Mouse (Mus musculus) T-helper 1 cell (primary cell): ENCODE measurements around the gene Celf5.
"Not testable (repeated sequence)": the region's sequence is repeated elsewhere in the genome, so short reads cannot be mapped to it uniquely, and the experiment has no call there.

Source experiments
- in situ Hi-C: fragments of 300-600 bp; cut with MboI, MseI; formaldehyde crosslinking; loops from one replicate; pipeline ENCODE4 v1.15.1; 2025; ENCODE audit warnings: high pct_unique_total_duplicates

Celf5 gene

GRCm38 (mm10) chr10:81452237-81452946 is 30.1 kb downstream of the Celf5 start:
- in situ Hi-C loops: loop anchor here (10.0 kb wide), 1 partner anchor 58 kb away; the partner anchor contains the start of gene Smim24

GRCm38 (mm10) chr10:81451365-81451745 is 31.2 kb downstream of the Celf5 start:
- in situ Hi-C loops: loop anchor here (10.0 kb wide), 1 partner anchor 57 kb away; the partner anchor contains the start of gene Smim24

DNA sequence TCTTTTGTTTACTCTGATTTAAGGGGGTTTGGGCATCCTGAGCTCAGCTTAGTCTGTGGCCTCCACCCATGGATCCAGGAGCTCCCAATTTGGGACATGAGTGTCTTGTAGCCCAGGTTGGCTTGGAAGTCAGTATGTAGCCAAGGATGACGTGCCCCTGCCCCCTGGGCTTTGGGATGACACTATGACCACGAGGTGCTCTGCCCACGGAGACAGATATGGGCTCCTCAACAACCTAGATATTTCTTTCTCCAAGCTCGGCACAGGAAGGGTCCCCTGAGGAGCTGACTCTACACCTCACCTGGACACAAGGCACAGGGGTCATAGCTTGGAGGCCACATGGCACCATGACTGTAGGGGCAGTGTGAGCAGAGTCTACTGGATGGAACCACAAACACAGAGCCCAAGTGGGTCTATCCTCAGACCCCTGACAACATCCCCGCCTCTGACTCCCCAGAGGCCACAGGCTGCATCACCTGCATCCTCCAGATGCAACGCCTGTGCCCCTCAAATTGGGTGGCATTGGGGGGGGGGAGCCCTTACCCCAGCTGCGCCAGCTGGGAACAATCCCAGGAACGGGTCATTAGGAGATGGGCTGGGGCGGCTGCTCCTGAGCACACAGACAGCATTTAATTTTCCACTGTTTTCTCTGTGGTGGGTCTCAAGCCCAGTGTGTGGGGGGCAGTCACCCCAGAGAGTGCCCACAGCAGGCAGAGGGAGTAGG is 31.7 kb downstream of the Celf5 start:
- in situ Hi-C loops: loop anchor here (10.0 kb wide), 1 partner anchor 56 kb away; the partner anchor contains the start of gene Smim24

DNA sequence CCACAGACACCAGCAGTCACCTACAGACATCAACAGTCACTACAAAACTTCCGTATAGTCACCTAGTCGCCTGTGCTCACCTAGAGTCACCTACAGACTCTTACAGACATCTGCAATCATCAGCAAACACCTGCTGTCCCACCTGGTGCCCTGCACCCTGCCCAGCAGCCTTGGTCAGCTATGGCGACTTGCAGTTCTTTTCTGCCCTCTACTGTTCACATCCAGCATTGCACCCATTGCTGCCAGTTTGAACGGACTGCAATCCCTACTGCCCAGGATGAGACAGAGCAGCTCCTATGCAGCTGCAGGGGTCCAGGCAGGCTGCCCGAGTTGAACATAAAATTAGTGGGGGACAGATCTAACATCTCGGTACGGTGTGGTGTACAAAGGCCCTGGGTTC is 32.4 kb downstream of the Celf5 start:
- in situ Hi-C loops: loop anchor here (10.0 kb wide), 1 partner anchor 55 kb away; the partner anchor contains the start of gene Smim24

DNA sequence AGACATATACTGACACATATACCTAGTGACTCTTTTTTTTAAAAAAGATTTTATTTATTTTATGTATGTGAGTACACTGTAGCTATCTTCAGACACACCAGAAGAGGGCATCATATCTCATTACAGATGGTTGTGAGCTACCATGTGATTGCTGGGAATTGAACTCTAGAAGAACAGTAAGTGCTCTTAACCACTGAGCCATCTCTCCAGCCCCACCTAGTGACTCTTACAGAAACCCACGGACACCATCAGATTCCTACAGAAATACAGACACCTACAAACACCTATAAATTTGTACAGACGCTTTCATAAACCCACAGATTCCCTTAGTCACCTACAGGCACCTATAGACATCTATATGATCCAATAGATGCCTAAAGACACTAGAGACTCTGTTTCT is 37.0 kb downstream of the Celf5 start:
- in situ Hi-C loops: not testable (repeated sequence)

DNA sequence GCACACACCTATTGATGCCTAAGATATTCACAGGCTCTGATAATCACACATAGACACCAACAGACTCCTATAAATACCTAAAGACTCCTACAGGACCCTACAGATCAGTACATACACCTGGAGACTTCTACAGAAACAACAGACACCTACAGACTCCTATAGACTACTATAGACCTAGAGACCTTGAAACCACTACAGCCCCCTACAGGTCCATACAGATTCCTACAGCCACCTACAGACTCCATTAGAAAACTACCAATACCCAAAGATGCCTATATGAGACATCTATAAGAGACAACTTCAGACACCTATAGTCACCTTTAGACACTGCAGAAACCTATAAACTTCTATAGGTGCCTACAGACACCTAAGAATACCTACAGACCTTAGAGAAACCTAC is 41.5 kb downstream of the Celf5 start:
- in situ Hi-C loops: no loop called here

GRCm38 (mm10) chr10:81435436-81435835 is 47.1 kb downstream of the Celf5 start:
- in situ Hi-C loops: no loop called here

DNA sequence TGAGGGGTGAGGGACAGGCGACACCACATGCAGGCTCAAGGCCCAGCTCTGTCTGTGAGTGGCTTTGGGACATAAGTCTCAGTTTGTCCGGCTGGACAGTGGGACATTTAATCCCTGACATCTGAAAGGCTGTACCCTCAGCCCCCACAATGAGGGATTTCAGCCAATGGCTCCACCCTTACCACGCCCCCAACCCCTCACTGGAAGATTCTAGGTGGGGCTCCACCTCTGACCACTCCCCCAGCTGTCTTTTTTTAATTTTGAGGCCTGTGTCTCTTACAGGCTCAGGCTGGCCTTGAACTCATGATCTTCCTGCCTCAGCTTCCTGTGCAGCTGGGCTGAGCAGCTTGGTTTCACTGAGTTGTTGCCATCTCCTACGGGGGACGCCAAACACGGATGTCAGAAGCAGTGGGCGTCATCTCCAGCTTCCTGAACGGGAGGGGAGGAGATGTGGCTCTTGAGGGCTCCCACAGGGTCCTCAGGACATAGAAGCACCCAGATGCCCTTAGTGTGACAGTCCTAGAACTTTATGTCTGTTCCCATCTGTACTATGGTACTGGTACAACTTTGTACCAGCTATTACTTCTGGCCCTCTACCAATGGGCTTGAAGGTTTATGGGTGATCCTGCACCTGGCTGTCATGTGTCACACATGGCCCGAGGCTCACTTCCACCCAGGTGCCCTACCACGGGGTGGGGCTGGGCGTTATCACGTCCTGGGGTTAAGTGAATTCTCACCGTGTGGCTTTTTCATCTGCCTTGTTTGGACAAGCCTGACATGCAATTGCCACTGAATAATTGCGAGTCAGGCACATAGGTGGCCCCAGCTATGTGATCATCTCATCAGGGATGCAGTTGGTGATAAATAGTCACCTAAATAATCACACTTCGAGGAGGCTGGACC is 47.9 kb downstream of the Celf5 start:
- in situ Hi-C loops: no loop called here

- in situ Hi-C loops: no loop called here
Observed at GRCm38 (mm10) chr10:81433541-81434289, 48.8 kb downstream of the Celf5 start.

GRCm38 (mm10) chr10:81432868-81433262 is 49.6 kb downstream of the Celf5 start:
- in situ Hi-C loops: no loop called here

- in situ Hi-C loops: no loop called here
Observed at GRCm38 (mm10) chr10:81432169-81432867, 50.2 kb downstream of the Celf5 start.

DNA sequence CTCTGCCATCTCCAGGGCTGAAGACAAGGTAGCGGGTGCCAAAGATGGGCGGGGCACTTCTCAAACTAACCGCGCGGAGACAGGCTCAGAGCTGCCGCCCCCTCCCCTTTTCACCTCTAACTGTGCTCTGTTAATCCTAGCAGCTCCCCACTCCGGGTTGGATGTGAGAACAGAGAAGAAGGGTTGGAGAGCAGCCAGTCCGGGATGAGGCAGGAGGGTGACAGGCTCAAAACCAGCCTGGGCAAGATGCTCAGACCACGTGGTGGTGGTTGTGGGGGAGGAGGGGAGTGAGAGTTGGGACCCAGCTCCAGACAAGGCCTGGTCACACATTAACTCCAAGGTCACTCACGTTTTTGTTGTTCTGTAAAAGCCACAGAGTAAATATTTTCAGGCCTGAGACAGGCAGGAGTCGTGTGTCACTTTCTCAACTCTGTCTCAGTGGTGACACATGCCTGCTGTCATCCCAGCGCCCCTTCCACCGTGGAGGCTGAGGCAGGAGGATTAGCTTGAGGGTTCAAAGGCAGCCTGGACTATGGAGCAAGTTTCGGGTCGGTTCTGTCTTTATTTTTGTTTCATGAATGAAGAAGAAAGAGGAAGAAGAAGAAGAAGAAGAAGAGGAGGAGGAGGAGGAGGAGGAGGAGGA is 50.9 kb downstream of the Celf5 start:
- in situ Hi-C loops: no loop called here

DNA sequence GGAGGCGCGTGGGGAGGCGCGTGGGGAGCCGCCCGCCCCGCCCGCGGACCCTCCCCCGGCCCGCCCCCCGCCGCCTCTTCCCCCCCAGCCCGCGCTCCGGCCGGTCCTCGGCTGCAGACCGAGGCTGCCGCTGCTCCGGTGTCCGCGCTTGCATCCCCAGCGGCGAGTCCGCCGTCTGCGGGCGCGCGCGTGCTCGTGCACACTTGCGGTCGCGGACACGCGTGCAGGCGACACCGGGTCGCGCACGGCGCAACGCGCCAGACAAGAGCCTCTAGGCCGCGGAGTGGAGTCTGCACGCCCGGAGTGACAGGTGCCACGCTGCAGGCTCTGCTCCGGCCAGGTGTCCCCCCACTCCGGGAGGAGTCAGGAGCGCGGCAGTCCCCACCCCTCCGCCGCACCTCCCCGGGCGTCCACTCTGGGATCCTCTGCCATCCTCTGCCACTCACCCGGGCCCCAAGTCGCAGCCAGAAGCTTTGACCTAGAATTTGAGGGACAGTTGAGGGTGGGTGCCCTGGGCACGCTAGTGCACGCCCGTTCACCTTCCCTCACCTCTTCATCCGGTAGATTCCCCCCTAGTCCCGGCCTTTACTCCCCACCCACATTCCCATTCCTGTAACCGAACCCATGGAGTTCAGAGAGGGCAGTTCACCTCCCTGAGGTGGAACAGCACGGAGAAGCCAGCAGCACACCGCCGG is 51.5 kb downstream of the Celf5 start:
- in situ Hi-C loops: no loop called here

GRCm38 (mm10) chr10:81430141-81430830 is 52.2 kb downstream of the Celf5 start:
- in situ Hi-C loops: no loop called here

- in situ Hi-C loops: no loop called here
Observed at GRCm38 (mm10) chr10:81429605-81430061, 52.9 kb downstream of the Celf5 start.

GRCm38 (mm10) chr10:81429092-81429491 is 53.4 kb downstream of the Celf5 start:
- in situ Hi-C loops: no loop called here

DNA sequence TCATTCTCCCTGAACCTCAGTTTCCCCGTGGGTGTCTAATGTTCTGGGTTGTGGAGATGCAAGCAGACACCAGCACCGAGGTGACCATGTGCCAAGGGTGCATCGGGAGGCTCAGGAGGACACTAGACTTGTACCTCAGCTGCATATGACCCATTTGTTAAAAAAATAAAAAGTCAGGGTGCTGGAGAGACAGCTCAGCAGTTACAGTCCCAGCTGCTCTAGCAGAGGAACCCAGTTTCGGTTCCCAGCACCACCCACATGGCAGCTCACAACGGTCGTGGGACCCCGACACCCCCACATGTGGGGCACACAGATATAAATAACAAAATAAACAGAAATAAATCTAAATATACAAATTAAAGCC is 54.0 kb downstream of the Celf5 start:
- in situ Hi-C loops: no loop called here

DNA sequence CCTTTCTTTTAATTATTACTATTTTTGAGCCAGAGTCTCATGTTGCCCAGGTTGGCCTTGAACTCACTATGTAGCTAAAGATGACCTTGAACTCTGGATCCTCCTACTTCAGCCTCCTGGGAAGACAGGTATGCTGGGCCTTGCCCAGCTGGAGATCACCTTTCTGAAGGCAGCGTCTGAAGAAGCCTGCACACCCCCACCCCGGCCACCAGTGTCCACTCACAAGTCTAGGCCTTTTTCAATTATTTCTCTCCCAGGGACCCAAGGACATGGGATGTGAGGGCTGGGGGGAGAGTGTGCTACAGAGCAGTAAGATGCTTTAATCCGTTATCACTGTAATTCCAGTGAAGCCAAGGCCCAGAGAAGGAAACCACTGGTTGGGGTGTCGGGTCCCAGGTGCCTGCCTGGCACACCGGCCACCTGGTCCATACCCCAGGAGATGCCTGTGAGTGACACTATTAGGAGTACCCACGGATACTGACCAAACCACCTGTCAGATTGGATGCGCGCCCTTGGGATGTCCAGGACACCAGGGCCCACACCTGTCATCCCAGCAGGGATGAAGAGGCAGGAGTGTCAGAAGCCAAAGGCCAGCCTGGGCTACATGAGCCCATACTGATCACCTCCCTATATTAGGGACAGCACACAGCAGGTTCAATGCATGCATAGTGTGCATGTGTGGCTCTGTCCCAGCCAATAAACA is 54.6 kb downstream of the Celf5 start:
- in situ Hi-C loops: no loop called here
